Mouse (Mus musculus): ENCODE measurements at regions not wholly inside any gene's neighbourhood (a gene's known extent, or its start where the extent isn't known, plus 50 kb on each side); places are given as distances from the start of the nearest gene placed in this dataset.

DNA sequence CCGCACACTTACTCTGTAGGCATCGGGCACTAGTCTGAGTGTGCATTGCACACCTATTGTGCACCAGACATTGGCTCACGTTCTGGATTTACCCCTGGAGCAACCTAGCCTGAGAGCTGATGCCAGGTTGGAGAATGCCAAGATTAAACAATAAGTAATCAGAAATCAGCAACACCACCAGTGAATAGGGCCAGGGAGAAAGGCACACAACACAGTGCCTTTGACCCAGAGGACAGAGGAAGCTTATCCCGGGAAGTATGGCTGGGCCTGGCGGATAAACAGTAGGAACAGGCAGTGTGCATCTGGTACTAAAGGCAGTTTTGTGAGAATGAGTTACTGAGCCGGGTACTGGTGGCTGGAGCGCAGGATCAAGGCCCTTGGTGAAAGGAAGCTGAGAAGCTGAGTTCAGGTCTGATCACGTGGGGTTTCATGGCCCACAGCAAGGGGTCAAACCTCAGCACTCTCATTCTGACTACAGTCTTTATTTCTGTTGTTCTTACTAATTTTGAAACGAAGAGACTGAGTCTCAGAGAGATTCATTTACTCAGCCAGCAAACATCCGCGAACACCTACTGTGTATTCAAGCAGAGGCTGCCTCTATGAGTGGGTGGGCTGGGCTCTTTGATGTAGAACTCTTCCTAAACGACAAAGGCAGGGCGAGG lies 284.8 kb upstream of the Msx2 start:
- Histone ChIP-seq H3K4me3 (replicated peaks; ENCODE audit: low read length) (no peak overlapping the region), H3K4me2 (replicated peaks; ENCODE audit: low read depth, low read length, severe bottlenecking) (no peak overlapping the region), H3K9me3 (ENCODE audit: control insufficient read depth, low read length) (no peaks in the 10 kb centered on the region), H3K36me3 (ENCODE audit: control insufficient read depth, insufficient read depth, low read length) (no peaks in the 10 kb centered on the region), H3K4me1 (ENCODE audit: control insufficient read depth, insufficient read depth, low read length) (0 out of 2 replicates have a peak, but pooled peaks cover 9% of the 10 kb centered on the region), H3K27me3 (ENCODE audit: control insufficient read depth, insufficient read depth, low read length) (no peaks in the 10 kb centered on the region), H3K27ac (replicated peaks; ENCODE audit: low read depth, low read length) (no peak overlapping the region), H3K9ac (ENCODE audit: low read depth, low read length, severe bottlenecking) (no peak overlapping the region)
- WGBS, result 68% methylated on average over 13 of the region's 13 CpGs
- no peak for DNase-seq (ENCODE audit: low spot score)
- no peak for TF ChIP-seq POLR2A (IDR thresholded peaks at IDR 0.05; ENCODE audit: borderline replicate concordance, extremely low read depth, insufficient read depth, insufficient read length)
- no peak for ATAC-seq (ENCODE audit: low FRiP score, low read depth)

DNA sequence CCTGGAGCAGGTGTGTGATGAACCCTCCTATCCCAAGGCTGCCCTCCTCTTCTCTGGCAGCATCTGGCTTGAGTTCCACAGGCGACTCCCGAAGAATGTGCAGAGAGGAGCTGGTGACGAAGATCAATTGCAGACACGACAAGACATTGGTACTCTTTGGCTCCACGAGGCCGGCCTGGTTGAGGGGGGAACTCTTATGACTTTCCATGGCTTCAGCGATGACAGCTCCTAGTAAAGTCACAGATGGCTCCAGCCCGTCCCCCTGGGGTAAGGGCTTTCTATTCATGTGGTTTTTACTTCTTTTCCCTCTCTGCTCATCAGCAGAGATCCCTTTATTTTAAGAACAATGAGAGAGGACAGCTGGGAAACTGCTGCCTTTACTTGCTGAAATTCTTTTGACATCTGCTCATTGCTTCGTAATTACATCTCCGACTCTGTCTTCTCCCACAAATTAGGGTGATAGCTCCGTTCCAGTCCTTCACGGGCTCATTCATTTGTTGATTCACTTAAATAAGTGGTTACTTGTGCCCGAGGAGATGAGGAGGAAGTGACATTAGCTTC lies 284.2 kb upstream of the Msx2 start:
- no peak overlapping the region for H3K4me3 ChIP-seq (replicated peaks; ENCODE audit: low read length)
- WGBS, result 37% methylated on average over 13 of the region's 13 CpGs

DNA sequence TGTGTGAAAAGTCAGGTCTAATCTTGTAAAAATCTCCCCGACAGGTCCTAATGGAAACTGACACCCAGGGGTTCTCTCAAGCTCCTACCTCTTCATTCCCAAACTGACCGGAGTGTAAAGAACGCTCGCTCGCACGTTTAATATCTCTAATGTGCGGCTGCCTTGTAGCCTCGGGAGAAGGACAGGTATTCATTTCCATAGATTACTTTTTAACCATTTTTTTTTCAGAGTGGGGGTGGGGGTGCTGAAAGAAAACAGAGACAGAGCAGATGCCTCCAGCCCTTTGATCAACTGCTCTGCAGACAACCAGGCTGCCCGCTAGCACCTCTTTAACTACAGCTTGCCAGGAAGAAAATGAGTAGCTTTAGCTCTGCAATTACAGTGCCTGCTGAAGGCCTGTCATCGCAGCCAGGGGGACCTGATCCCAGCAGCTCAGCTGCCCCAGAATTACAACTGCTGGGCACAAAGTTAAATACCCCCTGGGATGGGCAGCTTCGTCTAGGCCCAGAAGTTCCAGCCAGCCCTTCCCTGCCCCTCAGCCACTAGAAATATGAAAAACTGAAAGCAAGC lies 282.3 kb upstream of the Msx2 start:
- H3K4me2 ChIP-seq (replicated peaks; ENCODE audit: low read depth, low read length, severe bottlenecking), result no peak overlapping the region
- 18% methylated on average over 11 of the region's 11 CpGs for WGBS
- TF ChIP-seq POLR2A (IDR thresholded peaks at IDR 0.05; ENCODE audit: borderline replicate concordance, extremely low read depth, insufficient read depth, insufficient read length), result no peak
- H3K9ac ChIP-seq (ENCODE audit: low read depth, low read length, severe bottlenecking), result peak overlapping the region; percentile 22; the same call in 1 of the 2 replicates
- H3K9me3 ChIP-seq (ENCODE audit: control insufficient read depth, low read length), result no peaks in the 10 kb centered on the region
- ATAC-seq (ENCODE audit: low FRiP score, low read depth), result no peak
- H3K36me3 ChIP-seq (ENCODE audit: control insufficient read depth, insufficient read depth, low read length), result no peaks in the 10 kb centered on the region
- H3K27ac ChIP-seq (replicated peaks; ENCODE audit: low read depth, low read length), result no peak overlapping the region
- DNase-seq (ENCODE audit: low spot score), result peak; percentile 17
- no peak overlapping the region for H3K4me3 ChIP-seq (replicated peaks; ENCODE audit: low read length)
- H3K27me3 ChIP-seq (ENCODE audit: control insufficient read depth, insufficient read depth, low read length), result no peaks in the 10 kb centered on the region
- 0 out of 2 replicates have a peak, but pooled peaks cover 9% of the 10 kb centered on the region for H3K4me1 ChIP-seq (ENCODE audit: control insufficient read depth, insufficient read depth, low read length)

More for the DNA sequence above, 284.2 kb upstream of the Msx2 start:
- DNase-seq (ENCODE audit: low spot score) (no peak), ATAC-seq (ENCODE audit: low FRiP score, low read depth) (no peak)
- Histone ChIP-seq H3K9me3 (ENCODE audit: control insufficient read depth, low read length) (no peaks in the 10 kb centered on the region), H3K27me3 (ENCODE audit: control insufficient read depth, insufficient read depth, low read length) (no peaks in the 10 kb centered on the region), H3K4me1 (ENCODE audit: control insufficient read depth, insufficient read depth, low read length) (0 out of 2 replicates have a peak, but pooled peaks cover 9% of the 10 kb centered on the region), H3K9ac (ENCODE audit: low read depth, low read length, severe bottlenecking) (no peak overlapping the region), H3K36me3 (ENCODE audit: control insufficient read depth, insufficient read depth, low read length) (no peaks in the 10 kb centered on the region), H3K4me2 (replicated peaks; ENCODE audit: low read depth, low read length, severe bottlenecking) (no peak overlapping the region), H3K27ac (replicated peaks; ENCODE audit: low read depth, low read length) (no peak overlapping the region)
- TF ChIP-seq POLR2A (IDR thresholded peaks at IDR 0.05; ENCODE audit: borderline replicate concordance, extremely low read depth, insufficient read depth, insufficient read length), result no peak

DNA sequence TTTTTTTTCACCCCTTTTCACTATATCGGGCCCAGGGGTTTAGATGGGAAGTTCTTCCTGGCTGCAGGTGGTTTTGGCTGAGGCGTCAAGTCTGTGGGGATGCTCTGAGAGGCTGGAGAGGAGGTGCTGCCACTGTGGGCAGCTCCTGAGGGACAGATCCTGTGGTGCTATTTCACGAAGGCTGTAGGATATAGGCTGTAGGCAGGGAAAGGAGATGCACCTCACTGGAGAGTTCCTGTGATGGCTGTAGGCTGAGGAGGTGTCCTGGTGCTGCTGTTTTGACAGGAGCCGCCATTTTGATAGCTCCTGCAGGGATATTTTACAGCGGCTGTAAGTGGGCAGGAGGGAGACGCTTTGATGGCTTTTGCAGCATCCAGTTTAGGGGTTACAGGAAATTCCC lies 280.2 kb upstream of the Msx2 start:
- 43% methylated on average over 6 of the region's 6 CpGs for WGBS
- no peak for DNase-seq (ENCODE audit: low spot score)
- Histone ChIP-seq H3K9me3 (ENCODE audit: control insufficient read depth, low read length) (no peaks in the 10 kb centered on the region), H3K27me3 (ENCODE audit: control insufficient read depth, insufficient read depth, low read length) (no peaks in the 10 kb centered on the region), H3K4me1 (ENCODE audit: control insufficient read depth, insufficient read depth, low read length) (0 out of 2 replicates have a peak, but pooled peaks cover 9% of the 10 kb centered on the region), H3K9ac (ENCODE audit: low read depth, low read length, severe bottlenecking) (no peak overlapping the region), H3K36me3 (ENCODE audit: control insufficient read depth, insufficient read depth, low read length) (no peaks in the 10 kb centered on the region), H3K4me2 (replicated peaks; ENCODE audit: low read depth, low read length, severe bottlenecking) (no peak overlapping the region), H3K4me3 (replicated peaks; ENCODE audit: low read length) (no peak overlapping the region), H3K27ac (replicated peaks; ENCODE audit: low read depth, low read length) (no peak overlapping the region)
- no peak for TF ChIP-seq POLR2A (IDR thresholded peaks at IDR 0.05; ENCODE audit: borderline replicate concordance, extremely low read depth, insufficient read depth, insufficient read length)
- no peak for ATAC-seq (ENCODE audit: low FRiP score, low read depth)

DNA sequence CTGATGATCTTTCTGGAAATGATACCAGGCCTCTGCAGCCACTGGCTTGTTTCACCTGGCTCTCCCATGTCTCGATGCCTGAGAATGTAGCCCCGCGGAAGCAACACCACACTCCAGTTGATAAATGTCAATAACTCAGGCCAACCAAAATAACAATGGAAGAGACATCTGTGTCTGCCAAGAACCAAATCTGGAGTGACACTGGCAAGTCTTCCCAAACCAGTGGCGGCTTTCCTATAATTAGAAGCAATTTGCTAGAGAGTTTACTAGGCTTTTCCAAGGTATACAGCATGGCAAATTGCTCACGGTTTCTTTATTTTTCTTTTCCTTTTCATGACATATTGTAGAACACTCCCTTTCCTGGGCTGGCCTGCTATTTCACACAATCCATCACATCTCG lies 268.1 kb upstream of the Msx2 start:
- Histone ChIP-seq H3K4me3 (replicated peaks; ENCODE audit: low read length) (no peak overlapping the region), H3K9me3 (ENCODE audit: control insufficient read depth, low read length) (no peaks in the 10 kb centered on the region), H3K9ac (ENCODE audit: low read depth, low read length, severe bottlenecking) (no peak overlapping the region), H3K27ac (replicated peaks; ENCODE audit: low read depth, low read length) (no peak overlapping the region), H3K27me3 (ENCODE audit: control insufficient read depth, insufficient read depth, low read length) (no peaks in the 10 kb centered on the region), H3K4me1 (ENCODE audit: control insufficient read depth, insufficient read depth, low read length) (no peaks in the 10 kb centered on the region), H3K4me2 (replicated peaks; ENCODE audit: low read depth, low read length, severe bottlenecking) (no peak overlapping the region), H3K36me3 (ENCODE audit: control insufficient read depth, insufficient read depth, low read length) (no peaks in the 10 kb centered on the region)
- no peak for DNase-seq (ENCODE audit: low spot score)
- TF ChIP-seq POLR2A (IDR thresholded peaks at IDR 0.05; ENCODE audit: borderline replicate concordance, extremely low read depth, insufficient read depth, insufficient read length), result no peak
- ATAC-seq (ENCODE audit: low FRiP score, low read depth), result no peak
- WGBS, result 82% methylated on average over 6 of the region's 6 CpGs
